Mouse (Mus musculus) liver, postnatal 0 days (tissue): ENCODE measurements around the gene Dyrk3. TPM values are rescaled to one million over a fixed set of nuclear protein-coding genes. Genes with fewer than 3 reads are reported as not detected.

Experiments used
- ATAC-seq: fragments of 200-750 bp; cut with Nextera tagmentation; 2 replicates; pipeline ENCODE4 v1.8.0; 2017; ENCODE audit warnings: mild to moderate bottlenecking, moderate library complexity
- DNase-seq: peaks from one replicate; pipeline ENCODE4 v3.0.0-alpha.2; 2016
- H3K27ac ChIP-seq: fragments of 300-500 bp; sonication (generic); 2 replicates; pipeline ENCODE4 v1.5.1; 2014; ENCODE audit warnings: antibody characterized with exemption, moderate library complexity, mild to moderate bottlenecking, low read depth
- H3K27me3 ChIP-seq: fragments of 300-500 bp; sonication (generic); 2 replicates; pipeline ENCODE4 v1.6.1; 2014; ENCODE audit warnings: low read length, control low read depth, mixed read lengths; ENCODE audit not compliant: insufficient read depth
- H3K36me3 ChIP-seq: fragments of 300-500 bp; sonication (generic); replicated peaks from 2 replicates; pipeline ENCODE4 v1.6.1; 2014; ENCODE audit warnings: mild to moderate bottlenecking, control low read depth, low read length, moderate library complexity, mixed read lengths; ENCODE audit not compliant: insufficient read depth
- H3K4me1 ChIP-seq: fragments of 300-500 bp; sonication (generic); 2 replicates; pipeline ENCODE4 v1.6.1; 2014; ENCODE audit warnings: antibody characterized with exemption, mild to moderate bottlenecking, control low read depth; ENCODE audit not compliant: insufficient read depth
- H3K4me2 ChIP-seq: fragments of 300-500 bp; sonication (generic); 2 replicates; pipeline ENCODE4 v1.6.1; 2014; ENCODE audit warnings: low read depth, mild to moderate bottlenecking, low read length, moderate library complexity, mixed read lengths
- H3K4me3 ChIP-seq: fragments of 300-500 bp; sonication (generic); 2 replicates; pipeline ENCODE4 v1.5.1; 2014; ENCODE audit warnings: low read depth, low read length
- H3K9ac ChIP-seq: fragments of 300-500 bp; sonication (generic); replicated peaks from 2 replicates; pipeline ENCODE4 v1.6.1; 2014; ENCODE audit warnings: mild to moderate bottlenecking, moderate library complexity
- H3K9me3 ChIP-seq: fragments of 300-500 bp; sonication (generic); 2 replicates; pipeline ENCODE4 v1.6.1; 2016; ENCODE audit warnings: mild to moderate bottlenecking, control low read depth, low read length, mixed read lengths
- CTCF ChIP-seq: sonication (generic); IDR thresholded peaks from 2 replicates; pipeline ENCODE4 v1.5.1; 2016; ENCODE audit warnings: antibody characterized with exemption, low read depth
- EP300 ChIP-seq: IDR thresholded peaks from 2 replicates; pipeline ENCODE4 v1.6.1; 2016; ENCODE audit warnings: antibody characterized with exemption, low read depth, mild to moderate bottlenecking
- WGBS: fragments of 180-500 bp; shearing (Covaris S2); extraction: QIAGEN DNeasy Blood & Tissue Kit; methylation state at CpG from one replicate; pipeline ENCODE4 v1.1.7; 2014; ENCODE audit not compliant: insufficient replicate concordance; 5-methylcytosine and 5-hydroxymethylcytosine counted together
- polyA plus RNA-seq: library from polyadenylated mRNA; unstranded; fragments of >200 nt; fragmentation: Nextera tagmentation; extraction: Ambion mirVana; gene quantifications from 2 replicates; pipeline ENCODE4 v1.2.1, GENCODE M21; 2015

Gene Dyrk3
- polyA plus RNA-seq, 1 experiment from 2014 or later: 10.3 TPM

GRCm38 (mm10) chr1:131134942-131135522 is 3.1 kb downstream of the Dyrk3 start:
- peak overlapping the region; percentile 63 for H3K27ac ChIP-seq

DNA sequence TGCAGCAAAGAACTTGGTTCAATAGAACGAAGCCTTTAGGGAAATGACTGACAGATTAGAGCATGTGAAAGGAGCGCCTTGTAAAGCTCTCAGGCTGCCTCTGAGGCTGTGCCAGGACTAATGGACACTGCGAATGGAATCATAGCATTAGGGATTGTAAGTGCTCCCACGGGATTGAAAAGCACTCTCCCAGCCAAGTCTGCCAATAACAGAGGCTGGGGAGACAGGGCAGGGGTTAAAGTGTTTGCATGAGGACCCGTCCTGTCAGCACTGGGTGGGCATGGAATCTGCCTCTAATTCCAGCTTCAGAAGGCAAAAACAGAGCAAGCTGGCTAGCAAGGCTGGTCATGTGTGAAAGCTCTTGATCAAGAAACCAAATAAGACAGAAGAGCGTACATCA is 3.9 kb downstream of the Dyrk3 start:
- Histone ChIP-seq H3K4me2 (peak overlapping the region; percentile 97), H3K27ac (no peak overlapping the region), H3K4me1 (peaks cover 9% of the 10 kb centered on the region), H3K9me3 (no peaks in the 10 kb centered on the region), H3K36me3 (peaks cover 24% of the 10 kb centered on the region), H3K27me3 (no peaks in the 10 kb centered on the region), H3K4me3 (peak overlapping the region; percentile 81), H3K9ac (peak overlapping the region; percentile 18; the same call in 1 of the 2 replicates)
- DNase-seq (no peak), ATAC-seq (no peak)
- 87% methylated on average over 6 of the region's 6 CpGs for WGBS
- TF ChIP-seq CTCF: no peak
- TF ChIP-seq EP300: no peak

More at GRCm38 (mm10) chr1:131134942-131135522, 3.1 kb downstream of the Dyrk3 start:
- Histone ChIP-seq H3K4me3 (peak overlapping the region; percentile 81), H3K9me3 (no peaks in the 10 kb centered on the region), H3K9ac (peak overlapping the region; percentile 90), H3K27me3 (no peaks in the 10 kb centered on the region), H3K36me3 (peaks cover 16% of the 10 kb centered on the region), H3K4me1 (peaks cover 12% of the 10 kb centered on the region), H3K4me2 (peak overlapping the region; percentile 97)
- ATAC-seq: no peak
- TF ChIP-seq CTCF (no peak), EP300 (no peak)
- 49% methylated on average over 8 of the region's 8 CpGs for WGBS
- peak; percentile 41 for DNase-seq

GRCm38 (mm10) chr1:131125987-131126744 is 12.0 kb downstream of the Dyrk3 start:
- peaks cover 19% of the 10 kb centered on the region for H3K4me1 ChIP-seq
- H3K9ac ChIP-seq: peak overlapping the region; percentile 31
- 25% methylated on average over 11 of the region's 11 CpGs for WGBS
- H3K4me3 ChIP-seq: peak overlapping the region; percentile 17
- DNase-seq (peak; percentile 68), ATAC-seq (peak; percentile 98)
- TF ChIP-seq CTCF (no peak), EP300 (peak; percentile 98)
- peak overlapping the region; percentile 96 for H3K27ac ChIP-seq
- peaks cover 35% of the 10 kb centered on the region for H3K36me3 ChIP-seq
- H3K27me3 ChIP-seq: no peaks in the 10 kb centered on the region
- H3K4me2 ChIP-seq: peak overlapping the region; percentile 63
- no peaks in the 10 kb centered on the region for H3K9me3 ChIP-seq

GRCm38 (mm10) chr1:131123522-131124265 is 14.4 kb downstream of the Dyrk3 start:
- no peak overlapping the region for H3K4me2 ChIP-seq
- WGBS: 52% methylated on average over 10 of the region's 10 CpGs
- no peaks in the 10 kb centered on the region for H3K9me3 ChIP-seq
- H3K27me3 ChIP-seq: no peaks in the 10 kb centered on the region
- no peak overlapping the region for H3K4me3 ChIP-seq
- H3K9ac ChIP-seq: no peak overlapping the region
- TF ChIP-seq CTCF (no peak), EP300 (no peak)
- H3K4me1 ChIP-seq: peaks cover 19% of the 10 kb centered on the region
- ATAC-seq (no peak), DNase-seq (no peak)
- no peak overlapping the region for H3K27ac ChIP-seq
- peaks cover 15% of the 10 kb centered on the region for H3K36me3 ChIP-seq

DNA sequence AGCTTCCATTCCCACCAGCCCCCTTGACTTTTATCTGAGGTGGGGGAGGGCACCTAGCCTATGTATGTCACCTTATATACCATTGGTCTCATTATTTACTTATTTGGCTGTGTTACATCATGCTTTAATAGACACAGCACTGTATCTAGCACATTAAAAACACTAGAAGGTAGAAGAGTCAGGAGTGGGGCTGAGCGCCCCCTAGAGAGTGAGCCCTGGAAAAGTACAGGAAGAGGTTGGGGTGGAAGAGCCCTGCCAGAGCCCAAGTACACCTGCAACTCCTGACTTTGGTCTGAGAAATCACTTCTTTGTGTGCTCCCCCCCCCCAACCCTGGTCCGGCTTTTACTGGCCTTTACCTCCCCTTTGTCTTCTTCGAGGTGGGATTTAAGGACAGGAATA is 16.2 kb downstream of the Dyrk3 start:
- TF ChIP-seq CTCF: peak; percentile 69
- no peak for TF ChIP-seq EP300

GRCm38 (mm10) chr1:131119026-131119425 is 19.1 kb downstream of the Dyrk3 start:
- Histone ChIP-seq H3K4me3 (no peak overlapping the region), H3K4me1 (no peaks in the 10 kb centered on the region), H3K9ac (no peak overlapping the region), H3K36me3 (no peaks in the 10 kb centered on the region), H3K9me3 (no peaks in the 10 kb centered on the region), H3K27me3 (0 out of 2 replicates have a peak, but pooled peaks cover 4% of the 10 kb centered on the region), H3K4me2 (no peak overlapping the region), H3K27ac (no peak overlapping the region)
- DNase-seq: peak; percentile 66
- ATAC-seq: peak; percentile 63
- TF ChIP-seq EP300 (no peak), CTCF (peak; percentile 89)
- WGBS: 41% methylated on average over 2 of the region's 2 CpGs

More for the DNA sequence above, 16.2 kb downstream of the Dyrk3 start:
- WGBS: 37% methylated on average over 3 of the region's 3 CpGs
- Histone ChIP-seq H3K36me3 (no peaks in the 10 kb centered on the region), H3K27ac (no peak overlapping the region), H3K9me3 (no peaks in the 10 kb centered on the region), H3K4me1 (peaks cover 17% of the 10 kb centered on the region), H3K4me2 (no peak overlapping the region), H3K9ac (no peak overlapping the region), H3K4me3 (no peak overlapping the region), H3K27me3 (no peaks in the 10 kb centered on the region)
- DNase-seq (peak; percentile 51), ATAC-seq (no peak)
